Mouse (Mus musculus): ENCODE data around the gene Fiz1. TPM values are rescaled to one million over a fixed set of nuclear protein-coding genes. Genes with fewer than 3 reads are reported as not detected.

Fiz1 gene
- polyA plus RNA-seq, 1 experiment from 2014 or later = 37.0 TPM

DNA sequence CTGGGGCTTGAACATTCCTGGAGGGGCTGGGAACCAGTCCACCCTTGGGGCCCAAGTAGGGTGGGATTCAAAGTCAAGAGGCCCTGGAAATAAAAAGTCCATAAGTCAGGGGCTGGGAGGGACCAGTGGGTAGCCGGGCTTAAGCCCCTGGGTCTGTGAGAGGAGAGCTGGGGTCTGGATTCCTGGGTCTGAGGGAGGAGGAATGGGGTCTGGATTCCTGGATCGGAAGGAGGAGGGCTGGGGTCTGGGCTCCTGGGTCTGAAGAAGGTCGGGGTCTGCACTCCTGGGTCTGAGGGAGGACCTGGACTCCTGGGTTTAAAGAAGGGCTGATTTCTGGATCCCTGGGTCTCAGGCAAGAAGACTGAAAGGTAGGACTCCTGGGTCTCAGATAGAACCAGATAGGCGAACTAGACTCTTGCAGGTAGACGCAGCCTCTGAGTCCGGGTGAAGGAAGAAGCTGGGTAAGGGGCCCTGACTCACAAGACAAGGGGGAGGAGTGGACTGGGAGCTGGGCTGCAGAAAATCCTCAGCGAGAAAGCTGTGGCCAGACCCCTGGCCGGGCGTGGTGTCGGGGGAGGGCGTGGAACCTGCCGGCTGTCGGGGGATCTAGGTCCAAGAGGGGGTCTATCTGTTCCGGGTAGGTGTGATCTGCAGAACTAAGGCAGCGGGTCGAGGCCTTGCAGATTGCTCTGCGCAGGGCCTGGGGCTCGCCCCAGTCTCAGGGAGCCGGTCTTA is 19.1 kb downstream of the Fiz1 start:
- ATAC-seq (ENCODE audit: low FRiP score) = peak; percentile 13
- WGBS = 7% methylated on average over 19 of the region's 19 CpGs

DNA sequence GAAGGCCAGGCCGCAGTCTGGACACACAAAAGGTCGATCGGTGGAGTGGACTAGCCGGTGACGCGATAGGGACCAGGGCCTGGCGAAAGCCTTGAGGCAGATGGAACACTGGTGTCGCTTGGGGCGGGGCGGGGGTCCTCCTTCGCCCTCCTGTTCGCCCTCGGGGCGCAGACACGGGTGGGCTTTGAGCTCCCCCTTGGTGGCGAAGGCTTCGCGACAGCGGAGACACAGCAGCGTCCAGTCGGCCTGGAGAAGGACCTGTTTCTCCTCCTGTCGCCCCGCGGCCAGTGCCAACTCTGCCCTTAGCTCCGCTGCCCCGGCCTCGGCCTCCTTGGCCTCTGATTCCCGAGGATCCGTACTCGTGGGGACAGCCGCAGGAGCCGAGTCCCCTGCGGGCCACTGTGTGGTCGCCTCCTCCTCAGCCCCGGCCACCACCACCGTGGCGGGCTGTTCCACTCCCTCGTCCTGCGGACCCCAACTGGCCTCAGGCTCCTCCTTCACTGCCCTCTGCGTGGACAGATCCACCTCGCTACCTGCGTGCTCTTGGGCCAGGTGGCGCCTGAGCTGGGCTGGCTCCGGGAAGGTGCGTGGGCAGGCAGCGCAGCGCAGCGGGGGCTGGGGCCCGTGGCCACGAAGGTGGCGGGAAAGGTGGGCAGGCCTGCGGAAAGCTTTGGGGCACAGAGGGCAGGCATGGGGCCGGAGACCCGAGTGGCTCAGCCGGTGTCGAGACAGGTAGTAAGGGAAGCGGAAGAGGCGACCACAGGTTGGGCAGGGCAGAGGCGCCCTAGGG is 20.3 kb downstream of the Fiz1 start:
- no peak overlapping the region for H3K27ac ChIP-seq (replicated peaks)
- no peak for ATAC-seq (ENCODE audit: low FRiP score)
- 46% methylated on average over 59 of the region's 59 CpGs for WGBS
- peak overlapping the region; percentile 81; the same call in 1 of the 2 replicates for H3K9ac ChIP-seq (replicated peaks)
- no peaks in the 10 kb centered on the region; the same call in 1 of the 2 replicates for H3K27me3 ChIP-seq (replicated peaks)
- H3K4me2 ChIP-seq = peak overlapping the region; percentile 77
- H3K4me3 ChIP-seq (replicated peaks) = peak overlapping the region; percentile 73
- H3K36me3 ChIP-seq = peaks cover 31% of the 10 kb centered on the region
- peaks cover 41% of the 10 kb centered on the region for H3K4me1 ChIP-seq
- H3K9me3 ChIP-seq (replicated peaks) = no peaks in the 10 kb centered on the region

More for the DNA sequence above, 19.1 kb downstream of the Fiz1 start:
- Histone ChIP-seq H3K36me3 (peaks cover 31% of the 10 kb centered on the region), H3K9me3 (replicated peaks) (no peaks in the 10 kb centered on the region), H3K4me2 (peak overlapping the region; percentile 77), H3K9ac (replicated peaks) (peak overlapping the region; percentile 81), H3K4me1 (peaks cover 41% of the 10 kb centered on the region), H3K27ac (replicated peaks) (peak overlapping the region; percentile 75), H3K27me3 (replicated peaks) (no peaks in the 10 kb centered on the region), H3K4me3 (replicated peaks) (peak overlapping the region; percentile 73)

DNA sequence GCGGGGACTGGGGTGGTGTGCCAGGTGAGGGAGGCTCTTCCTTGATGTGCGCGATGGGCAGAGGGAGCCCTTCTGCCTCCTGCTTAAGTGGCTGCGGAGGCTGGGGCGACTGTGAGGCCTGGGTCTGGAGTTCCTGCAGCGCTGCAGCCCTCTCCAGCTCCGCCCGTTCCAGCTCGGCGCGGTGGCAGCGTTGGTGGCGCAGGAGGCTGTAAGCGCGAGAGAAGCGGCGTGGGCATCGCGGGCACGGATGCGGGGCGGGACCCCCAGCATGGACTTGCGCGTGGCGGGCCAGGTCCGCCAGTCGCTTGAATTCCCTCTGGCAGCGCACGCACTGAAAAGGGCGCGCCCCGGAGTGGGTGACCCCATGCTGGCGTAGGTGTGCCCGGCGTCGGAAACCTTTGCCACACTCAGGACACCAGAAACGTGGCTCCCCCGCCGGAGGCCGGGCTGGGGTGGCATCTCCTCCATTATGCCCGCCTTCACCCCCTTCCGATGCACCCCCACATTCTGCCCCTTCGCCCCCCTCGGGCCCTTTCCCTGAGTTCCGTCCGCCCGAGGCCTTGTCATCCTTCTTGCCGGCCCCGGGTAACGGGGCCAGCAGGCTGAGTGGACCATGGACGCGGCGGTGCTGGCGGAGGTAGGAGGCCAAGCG is 21.0 kb downstream of the Fiz1 start:
- Histone ChIP-seq H3K27ac (replicated peaks) (no peak overlapping the region), H3K9me3 (replicated peaks) (no peaks in the 10 kb centered on the region), H3K4me2 (peak overlapping the region; percentile 77), H3K27me3 (replicated peaks) (no peaks in the 10 kb centered on the region; the same call in 1 of the 2 replicates), H3K4me1 (peaks cover 41% of the 10 kb centered on the region), H3K4me3 (replicated peaks) (peak overlapping the region; percentile 73), H3K36me3 (peaks cover 31% of the 10 kb centered on the region), H3K9ac (replicated peaks) (peak overlapping the region; percentile 6; the same call in 1 of the 2 replicates)
- ATAC-seq (ENCODE audit: low FRiP score) = no peak
- 34% methylated on average over 50 of the region's 55 CpGs for WGBS

DNA sequence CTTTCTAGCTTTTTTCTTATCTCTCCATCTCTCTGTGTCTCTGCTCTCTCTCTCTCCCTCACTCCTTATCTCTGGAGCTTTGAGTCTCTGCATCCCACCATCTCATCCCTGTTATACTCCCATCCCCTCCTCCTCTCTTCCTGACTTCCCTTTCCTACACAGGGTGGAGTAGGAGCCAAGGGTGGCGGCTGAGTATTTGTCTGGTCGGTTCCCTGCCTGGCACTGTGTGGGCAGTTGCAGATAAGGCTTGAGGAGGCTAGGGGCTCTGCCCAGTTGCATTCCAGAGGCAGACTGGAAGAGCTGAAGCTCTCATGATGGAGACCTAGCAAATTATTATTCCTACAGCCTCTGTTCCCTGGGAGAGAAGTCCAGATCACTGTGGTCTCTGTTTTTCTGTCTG is 26.2 kb downstream of the Fiz1 start:
- Histone ChIP-seq H3K27ac (replicated peaks) (no peak overlapping the region), H3K27me3 (replicated peaks) (no peaks in the 10 kb centered on the region; the same call in 1 of the 2 replicates), H3K4me1 (peaks cover 11% of the 10 kb centered on the region), H3K4me3 (replicated peaks) (no peak overlapping the region), H3K36me3 (peaks cover 25% of the 10 kb centered on the region), H3K4me2 (no peak overlapping the region), H3K9ac (replicated peaks) (no peak overlapping the region), H3K9me3 (replicated peaks) (no peaks in the 10 kb centered on the region)
- ATAC-seq (ENCODE audit: low FRiP score) = no peak
- 66% methylated on average over 2 of the region's 2 CpGs for WGBS

DNA sequence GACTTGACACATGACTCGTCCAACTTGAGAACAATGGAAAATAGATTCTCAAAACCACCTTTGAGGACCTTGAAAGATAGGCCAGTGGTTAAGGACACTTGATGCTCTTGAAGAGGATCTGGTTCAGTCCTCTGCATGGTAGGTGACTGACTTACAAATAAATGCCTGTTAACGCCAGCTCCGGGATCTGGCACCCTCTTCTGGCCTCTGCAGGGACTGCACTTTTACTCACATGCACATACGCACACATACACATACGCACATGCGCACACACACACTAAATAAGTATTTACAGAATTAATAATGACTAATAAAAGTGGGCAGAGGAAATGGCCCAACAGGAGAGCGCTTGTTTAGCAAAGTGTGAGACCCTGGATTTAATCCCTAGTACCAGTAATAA is 37.7 kb downstream of the Fiz1 start:
- Histone ChIP-seq H3K4me3 (replicated peaks) (no peak overlapping the region), H3K27ac (replicated peaks) (no peak overlapping the region), H3K27me3 (replicated peaks) (no peaks in the 10 kb centered on the region), H3K9me3 (replicated peaks) (no peaks in the 10 kb centered on the region), H3K36me3 (no peaks in the 10 kb centered on the region), H3K4me2 (no peak overlapping the region), H3K4me1 (no peaks in the 10 kb centered on the region), H3K9ac (replicated peaks) (no peak overlapping the region)
- WGBS = 90% methylated on average over 7 of the region's 7 CpGs
- ATAC-seq (ENCODE audit: low FRiP score) = no peak

DNA sequence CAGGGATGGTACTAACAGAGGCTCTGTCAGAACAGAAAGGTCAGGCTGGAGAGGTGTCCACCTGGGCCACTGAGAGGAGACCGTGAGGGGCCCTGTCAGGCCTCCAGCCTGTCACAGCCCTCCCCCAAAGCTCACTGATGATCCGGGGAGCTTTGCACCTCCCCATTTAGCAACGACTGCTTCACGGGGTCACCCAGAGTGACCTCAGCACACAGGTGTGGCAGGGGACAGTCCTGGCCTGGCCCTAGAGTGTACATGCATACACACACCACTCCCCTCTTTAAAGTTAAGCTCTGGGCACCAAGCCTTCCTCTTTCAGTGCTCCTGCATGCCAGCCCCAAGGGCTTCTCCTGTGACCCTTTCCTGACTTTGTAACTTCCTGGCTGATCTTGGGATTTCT is 39.0 kb downstream of the Fiz1 start:
- Histone ChIP-seq H3K4me3 (replicated peaks) (no peak overlapping the region), H3K4me1 (no peaks in the 10 kb centered on the region), H3K9me3 (replicated peaks) (no peaks in the 10 kb centered on the region), H3K27me3 (replicated peaks) (no peaks in the 10 kb centered on the region), H3K4me2 (no peak overlapping the region), H3K9ac (replicated peaks) (no peak overlapping the region), H3K27ac (replicated peaks) (no peak overlapping the region), H3K36me3 (no peaks in the 10 kb centered on the region)
- ATAC-seq (ENCODE audit: low FRiP score) = no peak
- WGBS = 73% methylated on average over 4 of the region's 4 CpGs

DNA sequence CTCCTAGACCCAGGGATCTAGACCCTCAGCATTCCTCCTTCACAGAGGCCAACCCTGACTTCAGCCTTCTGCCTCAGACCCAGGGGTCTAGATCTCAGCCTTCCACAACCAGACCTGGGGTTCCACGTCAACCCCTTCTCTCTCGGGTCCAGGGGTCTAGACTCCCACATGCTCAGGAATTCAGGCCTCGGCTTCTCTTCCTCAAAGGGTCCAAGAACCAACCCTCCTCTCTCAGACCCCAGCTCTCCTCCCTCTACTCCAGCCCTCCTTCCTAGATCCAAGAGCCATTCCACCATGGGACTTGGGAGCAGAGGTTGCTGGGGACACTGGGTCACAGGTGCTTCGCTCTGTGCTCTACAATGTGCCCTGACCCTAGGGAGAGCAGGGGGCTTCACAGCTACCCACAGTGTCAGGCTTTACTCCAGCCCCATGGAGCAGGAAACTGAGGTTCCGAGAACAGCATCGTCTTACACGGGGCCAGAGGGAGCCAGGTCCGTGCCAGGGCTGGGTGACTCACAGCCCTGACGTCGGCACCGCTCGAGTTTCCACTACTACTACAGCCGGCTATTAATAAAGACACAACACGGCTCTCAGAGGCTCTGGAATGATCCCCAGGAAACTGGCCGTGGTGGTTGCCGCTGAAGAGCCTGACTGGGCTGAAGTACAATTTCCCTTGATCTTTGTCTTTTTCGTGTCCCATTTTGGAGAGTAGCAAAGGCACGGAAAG is 42.0 kb downstream of the Fiz1 start:
- H3K9ac ChIP-seq (replicated peaks) = no peak overlapping the region
- no peak for ATAC-seq (ENCODE audit: low FRiP score)
- H3K27ac ChIP-seq (replicated peaks) = no peak overlapping the region
- no peaks in the 10 kb centered on the region for H3K4me1 ChIP-seq
- 83% methylated on average over 18 of the region's 18 CpGs for WGBS
- no peaks in the 10 kb centered on the region for H3K9me3 ChIP-seq (replicated peaks)
- no peaks in the 10 kb centered on the region for H3K36me3 ChIP-seq
- H3K4me2 ChIP-seq = no peak overlapping the region
- H3K4me3 ChIP-seq (replicated peaks) = no peak overlapping the region
- 0 out of 2 replicates have a peak, but pooled peaks cover 4% of the 10 kb centered on the region for H3K27me3 ChIP-seq (replicated peaks)

DNA sequence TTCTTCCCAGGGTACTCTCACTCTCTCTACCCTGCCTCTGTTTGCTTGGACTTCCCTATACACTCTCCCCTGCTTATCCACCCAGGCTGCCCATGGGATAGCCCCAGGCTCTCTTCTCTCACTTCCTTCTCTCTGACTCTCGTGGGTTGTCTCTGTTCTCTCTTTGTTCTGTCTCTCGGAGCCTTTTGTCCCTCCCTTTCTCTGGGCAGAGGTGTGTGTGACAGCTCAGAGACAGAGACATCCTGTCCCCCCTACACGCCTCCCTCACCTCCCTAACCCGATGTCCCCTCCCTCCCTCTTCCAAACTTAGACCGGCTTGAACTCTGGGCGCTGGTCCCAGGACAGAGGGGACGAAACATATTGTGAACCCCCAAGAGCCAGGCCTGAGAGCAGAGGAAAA is 42.8 kb downstream of the Fiz1 start:
- no peaks in the 10 kb centered on the region for H3K9me3 ChIP-seq (replicated peaks)
- no peak overlapping the region for H3K4me2 ChIP-seq
- no peak overlapping the region for H3K4me3 ChIP-seq (replicated peaks)
- H3K27me3 ChIP-seq (replicated peaks) = 0 out of 2 replicates have a peak, but pooled peaks cover 5% of the 10 kb centered on the region
- H3K27ac ChIP-seq (replicated peaks) = no peak overlapping the region
- H3K4me1 ChIP-seq = no peaks in the 10 kb centered on the region
- H3K36me3 ChIP-seq = no peaks in the 10 kb centered on the region
- H3K9ac ChIP-seq (replicated peaks) = no peak overlapping the region
- 38% methylated on average over 7 of the region's 7 CpGs for WGBS
- no peak for ATAC-seq (ENCODE audit: low FRiP score)

DNA sequence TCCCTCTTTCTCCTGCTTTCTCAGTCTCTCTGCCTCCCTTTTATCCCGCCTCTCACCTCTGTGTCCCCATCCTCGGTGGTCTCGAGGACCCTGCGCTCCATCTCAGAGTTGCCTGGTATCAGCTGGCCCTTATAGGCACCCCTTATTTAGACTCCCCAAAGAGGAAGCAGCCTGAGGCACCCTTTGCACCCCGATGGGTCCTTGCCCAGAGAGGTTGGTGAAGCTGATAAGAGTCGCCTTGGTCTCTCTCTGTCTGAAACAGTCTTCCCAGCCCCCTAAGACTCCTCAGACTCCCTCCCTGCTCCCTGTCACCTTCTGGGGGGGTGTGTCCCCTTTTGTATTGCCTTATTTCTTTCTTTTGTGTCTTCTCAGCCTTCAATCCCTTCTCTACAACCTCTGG is 43.4 kb downstream of the Fiz1 start, which contains the start of gene Sbk3:
TSS of gene Sbk3 (minus strand) at position 101 of the 400 bp plus-strand sequence.
- H3K9me3 ChIP-seq (replicated peaks) = no peaks in the 10 kb centered on the region
- 52% methylated on average over 6 of the region's 6 CpGs for WGBS
- no peak within 1 kb of the TSS for H3K4me2 ChIP-seq
- no peak for ATAC-seq (ENCODE audit: low FRiP score)
- H3K4me3 ChIP-seq (replicated peaks) = no peak within 1 kb of the TSS
- no peaks in the 10 kb centered on the region for H3K4me1 ChIP-seq
- no peak within 1 kb of the TSS for H3K9ac ChIP-seq (replicated peaks)
- H3K27me3 ChIP-seq (replicated peaks) = 0 out of 2 replicates have a peak, but pooled peaks cover 5% of the 10 kb centered on the region
- no peaks in the 10 kb centered on the region for H3K36me3 ChIP-seq
- H3K27ac ChIP-seq (replicated peaks) = no peak within 1 kb of the TSS

DNA sequence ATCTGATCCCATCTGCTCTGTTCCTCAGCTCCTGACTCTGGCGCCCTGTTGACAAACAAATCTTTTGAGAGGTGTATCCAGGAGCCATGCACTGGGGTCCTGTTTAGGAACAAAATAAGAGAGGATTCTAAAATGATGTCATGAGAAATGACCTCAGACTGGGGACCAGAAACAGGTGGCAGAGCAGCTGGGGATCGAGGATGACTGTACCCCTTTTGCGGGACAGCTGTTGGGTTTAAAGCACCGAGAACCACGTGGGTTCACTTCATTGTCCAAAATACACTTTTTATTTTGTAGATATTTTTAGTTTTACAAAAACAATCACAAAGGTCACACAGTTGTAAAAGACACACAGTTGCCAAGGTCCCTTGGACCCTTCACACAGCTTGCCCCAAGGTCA is 49.5 kb downstream of the Fiz1 start:
- WGBS = 88% methylated on average over 5 of the region's 5 CpGs
- no peaks in the 10 kb centered on the region for H3K9me3 ChIP-seq (replicated peaks)

DNA sequence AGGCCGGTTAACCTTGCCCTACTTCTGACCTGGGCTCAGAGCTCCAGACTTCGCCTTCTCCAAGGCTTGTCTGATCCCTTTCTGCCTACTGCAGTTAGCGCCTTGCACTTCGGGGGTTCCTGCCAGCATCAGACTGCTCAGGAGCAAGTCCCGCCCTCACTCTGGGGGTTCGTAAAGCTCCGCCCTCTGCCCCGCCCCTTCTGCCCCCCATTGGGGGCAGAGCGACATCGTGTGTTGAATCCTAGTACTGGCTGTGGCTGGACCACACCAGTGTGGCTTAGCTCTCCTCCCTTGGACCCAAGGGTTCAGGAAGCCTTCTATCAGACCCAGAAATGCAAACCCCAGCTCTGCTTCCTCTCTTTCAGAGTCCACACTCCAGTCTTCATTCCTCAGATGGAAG is 50.2 kb downstream of the Fiz1 start, which contains the start of gene Sbk2:
TSS of gene Sbk2 (minus strand) at position 135 of the 400 bp plus-strand sequence.
- Histone ChIP-seq H3K4me1 (0 out of 2 replicates have a peak, but pooled peaks cover 4% of the 10 kb centered on the region), H3K4me3 (replicated peaks) (no peak within 1 kb of the TSS), H3K9me3 (replicated peaks) (no peaks in the 10 kb centered on the region), H3K27ac (replicated peaks) (no peak within 1 kb of the TSS), H3K4me2 (peak within 1 kb of the TSS; percentile 37), H3K9ac (replicated peaks) (no peak within 1 kb of the TSS), H3K36me3 (no peaks in the 10 kb centered on the region), H3K27me3 (replicated peaks) (0 out of 2 replicates have a peak, but pooled peaks cover 5% of the 10 kb centered on the region)
- 9% methylated on average over 10 of the region's 10 CpGs for WGBS
- ATAC-seq (ENCODE audit: low FRiP score) = peak; percentile 76

More for the DNA sequence above, 49.5 kb downstream of the Fiz1 start:
- Histone ChIP-seq H3K4me1 (0 out of 2 replicates have a peak, but pooled peaks cover 4% of the 10 kb centered on the region), H3K36me3 (no peaks in the 10 kb centered on the region), H3K27ac (replicated peaks) (no peak overlapping the region), H3K9ac (replicated peaks) (no peak overlapping the region), H3K4me2 (no peak overlapping the region), H3K27me3 (replicated peaks) (0 out of 2 replicates have a peak, but pooled peaks cover 5% of the 10 kb centered on the region), H3K4me3 (replicated peaks) (no peak overlapping the region)
- no peak for ATAC-seq (ENCODE audit: low FRiP score)
